ENCODE assay signal across 7 mouse cellular contexts in the genomic region with DNA sequence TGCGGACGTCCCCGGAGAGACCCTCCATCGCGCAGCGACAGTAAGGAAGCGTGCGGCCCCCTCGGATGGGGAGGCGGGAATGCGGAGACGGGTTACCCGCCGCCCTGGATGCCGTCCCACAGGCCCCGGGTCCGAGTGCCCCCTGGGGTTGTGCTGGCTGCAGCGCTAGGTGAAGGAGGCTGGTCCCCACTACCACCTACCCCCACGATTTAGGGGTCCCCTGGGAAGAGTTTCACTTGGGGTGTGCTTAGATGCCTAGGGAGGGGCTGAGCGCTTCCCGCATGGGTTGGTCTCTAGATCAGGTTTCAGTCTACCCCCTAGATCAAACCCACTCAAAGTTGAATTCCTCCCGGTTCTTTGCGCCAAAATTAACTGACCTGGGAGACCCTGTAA. TPM values are rescaled to one million over a fixed set of nuclear protein-coding genes. Genes with fewer than 3 reads are reported as not detected.
DNase-seq lines count a peak whose midpoint lies in the region; ATAC-seq and TF ChIP-seq lines count a peak whose summit lies in the region.

No protein-coding gene starts in this region.

- WGBS in forebrain, embryonic 10.5 days = under 1% methylated on average over 23 of the region's 23 CpGs
- under 1% methylated on average over 23 of the region's 23 CpGs for WGBS in limb, embryonic 15.5 days

- TF ChIP-seq POLR2A in testis, adult 2 months (IDR thresholded peaks at IDR 0.05; ENCODE audit: control insufficient read depth, low read depth, low read length) = no peak

- peak overlapping the region; percentile 97 for H3K4me3 ChIP-seq in testis, adult 2 months (ENCODE audit: control insufficient read depth, low read depth, low read length)
- H3K4me3 ChIP-seq in forebrain, embryonic 10.5 days = peak overlapping the region; percentile 90
- peak overlapping the region; percentile 79 for H3K4me3 ChIP-seq in limb, embryonic 15.5 days

- H3K27me3 ChIP-seq in testis, adult 2 months (ENCODE audit: control insufficient read depth, insufficient read depth, low read length) = no peaks in the 10 kb centered on the region
- no peaks in the 10 kb centered on the region for H3K27me3 ChIP-seq in forebrain, embryonic 10.5 days (ENCODE audit: poor library complexity, severe bottlenecking)
- H3K27me3 ChIP-seq in limb, embryonic 15.5 days = no peaks in the 10 kb centered on the region

- peaks cover 6% of the 10 kb centered on the region for H3K4me1 ChIP-seq in testis, adult 2 months (ENCODE audit: control insufficient read depth, insufficient read depth, low read length)
- H3K4me1 ChIP-seq in forebrain, embryonic 10.5 days = peaks cover 24% of the 10 kb centered on the region
- H3K4me1 ChIP-seq in limb, embryonic 15.5 days = peaks cover 21% of the 10 kb centered on the region

- no peaks in the 10 kb centered on the region for H3K36me3 ChIP-seq in testis, adult 2 months (ENCODE audit: control insufficient read depth, insufficient read depth, low read length)
- peaks cover 38% of the 10 kb centered on the region for H3K36me3 ChIP-seq in forebrain, embryonic 10.5 days (replicated peaks)
- H3K36me3 ChIP-seq in limb, embryonic 15.5 days = peaks cover 19% of the 10 kb centered on the region

- ATAC-seq in limb, embryonic 15.5 days (ENCODE audit: insufficient number of reproducible peaks, low FRiP score, low TSS enrichment, low read depth) = 0 out of 2 replicates have a peak, but pooled peaks have one; percentile 7

- no peak for DNase-seq in testis, postnatal 14 days (ENCODE audit: low spot score)
- no peak for DNase-seq in forebrain, embryonic 10.5 days (ENCODE audit: extremely low spot score, low spot score)
- DNase-seq in adrenal gland, postnatal 36 days = no peak
- no peak for DNase-seq in urinary bladder, adult 2 months (ENCODE audit: low spot score)
- no peak for DNase-seq in urinary bladder, postnatal 4 days (ENCODE audit: low spot score in 2 of 2)

- H3K9ac ChIP-seq in limb, embryonic 15.5 days = peak overlapping the region; percentile 65

- H3K27ac ChIP-seq in testis, adult 2 months (ENCODE audit: control insufficient read depth, insufficient read depth, low read depth, low read length) = peak overlapping the region; percentile 36
- peak overlapping the region; percentile 98 for H3K27ac ChIP-seq in forebrain, embryonic 10.5 days
- peak overlapping the region; percentile 74 for H3K27ac ChIP-seq in limb, embryonic 15.5 days

- peak overlapping the region; percentile 95 for H3K4me2 ChIP-seq in limb, embryonic 15.5 days

- no peak for TF ChIP-seq CTCF in testis, adult 2 months (IDR thresholded peaks at IDR 0.05; ENCODE audit: control insufficient read depth, insufficient read depth, insufficient replicate concordance, low read depth, low read length)

- H3K9me3 ChIP-seq in forebrain, embryonic 10.5 days = no peaks in the 10 kb centered on the region
- H3K9me3 ChIP-seq in limb, embryonic 15.5 days = no peaks in the 10 kb centered on the region

RNA-seq across cellular contexts. Expression of gene E2f7, which starts 0.4 kb away (rescaled TPM):
- 1.3 and 1.7 TPM in 2 replicates for polyA plus RNA-seq in testis, adult 2 months (2012; rRNA removed)
- polyA plus RNA-seq in forebrain, embryonic 10.5 days (2016; fragmentation: Nextera tagmentation; extraction: Ambion mirVana) = 43.8 and 45.2 TPM in 2 replicates
- polyA plus RNA-seq in limb, embryonic 15.5 days (2015; fragmentation: Nextera tagmentation; extraction: Ambion mirVana) = 21.7 and 24.6 TPM in 2 replicates
- total RNA-seq in adrenal gland, postnatal 36 days (2021) = 1 to 10 TPM in 1 of 2 experiments, under 1 TPM in 1; 0.89 to 1.4 TPM
- polyA plus RNA-seq in urinary bladder, adult 2 months (2012; rRNA removed) = 0.11 and 0.40 TPM in 2 replicates

Comparison
In these comparisons a context has a peak if more than half of its experiments do, and no peak if none do; other contexts are left out.
1. H3K27ac ChIP-seq: peak in every context shown above with its lines; median percentile 98 in forebrain, embryonic 10.5 days; 74 in limb, embryonic 15.5 days; 36 in testis, adult 2 months.